Mouse (Mus musculus) adrenal gland, postnatal 14 days (tissue): ENCODE results near the gene Trim24. TPM values are rescaled to one million over a fixed set of nuclear protein-coding genes. Genes with fewer than 3 reads are reported as not detected.

ENCODE experiments used
- total RNA-seq: library from RNA; stranded (reverse); gene quantifications from 2 replicates; pipeline ENCODE4 v1.2.3, GENCODE M21; 2021

Trim24 gene
- total RNA-seq, 1 experiment from 2014 or later = 42.4 TPM

Other genes with a start within 250 kb of the Trim24 start
- 4.4 and 5.3 TPM in 2 replicates for gene Svopl, start 176.2 kb downstream of the Trim24 start, total RNA-seq
- not detected in 2 replicates for gene Tmem213, start 238.4 kb downstream of the Trim24 start, total RNA-seq